Mouse (Mus musculus): ENCODE measurements around the gene Aldoart2. TPM values are rescaled to one million over a fixed set of nuclear protein-coding genes. Genes with fewer than 3 reads are reported as not detected.
A peak's percentile ranks its signal among the peaks of the same experiment; 100 is the strongest.

The Aldoart2 gene
- polyA plus RNA-seq, 1 experiment from 2014 or later: not detected

DNA sequence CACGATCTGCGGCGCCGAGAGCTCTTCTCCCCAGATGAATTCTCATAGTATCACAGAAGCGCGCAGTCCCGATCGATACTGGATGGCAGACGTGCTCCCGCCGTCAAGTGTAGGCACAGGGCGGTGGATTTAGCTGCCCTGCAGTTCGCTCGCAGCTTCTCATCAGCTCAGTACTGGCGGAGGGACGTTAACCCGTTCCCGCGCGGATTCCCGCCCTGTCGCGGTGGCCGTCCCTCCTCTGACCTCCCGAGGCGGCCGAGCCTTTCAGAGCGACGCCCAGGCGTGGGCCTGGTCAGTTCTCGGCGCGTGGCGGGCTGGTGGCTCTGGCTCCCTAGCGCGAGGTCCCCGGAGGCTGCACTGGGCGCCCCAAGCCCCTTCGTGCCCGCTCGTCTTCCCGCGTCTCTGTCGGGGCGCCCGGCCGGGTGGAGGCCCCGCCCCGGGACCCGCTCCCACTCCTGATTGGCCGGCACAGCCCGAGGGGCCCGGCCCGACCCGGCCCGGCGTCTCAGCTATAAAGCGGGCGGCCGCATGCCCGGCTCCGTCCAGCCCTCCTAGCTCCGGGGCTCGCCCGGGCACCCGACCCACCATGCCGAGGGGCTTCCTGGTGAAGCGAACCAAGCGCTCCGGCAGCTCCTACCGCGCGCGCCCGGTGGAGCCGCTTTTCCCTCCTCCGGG, 34.0 kb downstream of the Aldoart2 start, which contains the start of gene Insm2:
TSS of gene Insm2 (plus strand) at position 541 of the 675 bp plus-strand sequence.
- Histone ChIP-seq H3K36me3 (replicated peaks) (no peaks in the 10 kb centered on the region), H3K27me3 (replicated peaks; ENCODE audit: low read depth, poor library complexity, severe bottlenecking) (peaks cover 88% of the 10 kb centered on the region), H3K4me3 (peak within 1 kb of the TSS; percentile 62), H3K4me1 (peaks cover 25% of the 10 kb centered on the region), H3K27ac (replicated peaks) (no peak within 1 kb of the TSS), H3K9me3 (no peaks in the 10 kb centered on the region)
- DNase-seq (ENCODE audit: low spot score): peak; percentile 60
- under 1% methylated on average over 77 of the region's 77 CpGs for WGBS

DNA sequence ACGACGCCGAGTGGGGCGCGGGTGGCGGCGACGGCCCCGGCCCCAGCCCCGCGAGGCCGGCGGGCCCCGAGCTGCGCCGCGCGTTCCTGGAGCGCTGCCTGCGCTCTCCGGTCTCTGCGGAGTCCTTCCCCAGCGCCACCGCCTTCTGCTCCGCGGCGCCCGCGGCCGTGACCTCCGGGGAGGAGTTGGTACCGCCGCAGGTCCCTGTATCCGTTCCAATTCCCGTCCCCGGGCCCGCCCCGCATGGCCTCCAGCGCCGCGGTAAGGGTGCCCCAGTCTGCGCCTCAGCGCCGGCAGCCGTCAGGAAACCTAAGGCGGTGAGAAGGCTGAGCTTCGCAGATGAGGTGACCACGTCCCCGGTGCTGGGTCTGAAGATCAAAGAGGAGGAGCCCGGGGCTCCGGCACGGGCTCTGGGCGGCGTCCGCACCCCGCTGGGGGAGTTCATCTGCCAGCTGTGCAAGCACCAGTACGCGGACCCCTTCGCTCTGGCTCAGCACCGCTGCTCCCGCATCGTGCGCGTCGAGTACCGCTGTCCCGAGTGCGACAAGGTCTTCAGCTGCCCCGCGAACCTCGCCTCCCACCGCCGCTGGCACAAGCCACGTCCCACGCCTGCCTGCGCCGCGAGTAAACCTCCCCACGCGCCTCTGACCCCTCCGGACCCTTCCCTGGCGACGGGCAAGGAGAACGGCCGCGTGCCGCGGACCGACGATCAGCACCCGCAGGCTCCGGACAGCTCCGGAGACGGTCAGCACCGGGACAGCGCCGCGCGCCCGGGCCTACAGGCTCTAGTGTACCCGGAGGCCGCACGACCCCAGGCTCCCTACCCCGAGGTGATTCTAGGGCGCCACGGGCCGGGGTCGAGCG, 34.8 kb downstream of the Aldoart2 start:
- H3K4me3 ChIP-seq: peak overlapping the region; percentile 62
- peak; percentile 89 for DNase-seq (ENCODE audit: low spot score)
- peaks cover 84% of the 10 kb centered on the region for H3K27me3 ChIP-seq (replicated peaks; ENCODE audit: low read depth, poor library complexity, severe bottlenecking)
- H3K27ac ChIP-seq (replicated peaks): no peak overlapping the region
- no peaks in the 10 kb centered on the region for H3K9me3 ChIP-seq
- WGBS: under 1% methylated on average over 109 of the region's 109 CpGs
- no peaks in the 10 kb centered on the region for H3K36me3 ChIP-seq (replicated peaks)
- peaks cover 25% of the 10 kb centered on the region for H3K4me1 ChIP-seq

DNA sequence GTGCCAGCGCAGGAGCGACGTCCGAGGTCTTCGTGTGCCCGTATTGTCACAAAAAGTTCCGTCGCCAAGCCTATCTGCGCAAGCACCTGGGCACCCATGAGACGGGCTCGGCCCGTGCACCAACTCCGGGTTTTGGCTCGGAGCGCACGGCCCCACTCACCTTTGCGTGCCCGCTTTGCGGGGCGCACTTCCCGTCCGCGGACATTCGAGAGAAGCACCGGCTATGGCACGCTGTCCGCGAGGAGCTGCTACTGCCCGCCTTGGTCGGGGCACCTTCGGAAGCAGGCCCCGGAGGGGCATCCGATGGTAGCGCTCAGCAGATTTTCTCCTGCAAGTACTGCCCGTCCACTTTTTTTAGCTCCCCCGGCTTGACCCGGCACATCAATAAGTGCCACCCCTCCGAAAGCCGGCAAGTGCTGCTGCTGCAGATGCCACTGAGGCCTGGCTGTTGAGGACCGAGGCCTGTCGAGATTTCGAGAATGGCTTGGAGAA, 35.5 kb downstream of the Aldoart2 start:
- Histone ChIP-seq H3K27me3 (replicated peaks; ENCODE audit: low read depth, poor library complexity, severe bottlenecking) (peaks cover 78% of the 10 kb centered on the region), H3K27ac (replicated peaks) (no peak overlapping the region), H3K36me3 (replicated peaks) (no peaks in the 10 kb centered on the region), H3K9me3 (no peaks in the 10 kb centered on the region), H3K4me1 (peaks cover 29% of the 10 kb centered on the region), H3K4me3 (peak overlapping the region; percentile 62)
- DNase-seq (ENCODE audit: low spot score): no peak
- WGBS: 1% methylated on average over 42 of the region's 42 CpGs

DNA sequence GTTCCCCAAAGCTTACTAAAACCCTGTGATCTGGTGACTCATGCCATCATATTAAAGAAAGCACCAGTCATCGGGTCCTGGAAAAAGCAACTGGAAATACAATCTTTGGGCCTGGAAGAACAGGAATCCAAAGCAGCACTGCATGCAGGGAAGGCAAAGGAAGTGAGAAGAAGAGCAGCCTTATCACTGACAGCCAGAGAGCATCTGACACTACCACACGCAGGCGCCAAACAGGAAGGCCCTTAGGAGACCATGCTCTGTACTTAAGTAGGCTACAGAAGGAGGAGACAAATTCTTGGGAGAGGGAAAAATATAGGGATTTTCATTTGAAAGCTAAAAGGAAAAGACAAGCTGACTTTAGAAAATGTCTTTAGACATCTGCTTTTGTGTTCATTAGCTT, 39.4 kb downstream of the Aldoart2 start:
- H3K36me3 ChIP-seq (replicated peaks): no peaks in the 10 kb centered on the region
- 67% methylated on average over 3 of the region's 3 CpGs for WGBS

DNA sequence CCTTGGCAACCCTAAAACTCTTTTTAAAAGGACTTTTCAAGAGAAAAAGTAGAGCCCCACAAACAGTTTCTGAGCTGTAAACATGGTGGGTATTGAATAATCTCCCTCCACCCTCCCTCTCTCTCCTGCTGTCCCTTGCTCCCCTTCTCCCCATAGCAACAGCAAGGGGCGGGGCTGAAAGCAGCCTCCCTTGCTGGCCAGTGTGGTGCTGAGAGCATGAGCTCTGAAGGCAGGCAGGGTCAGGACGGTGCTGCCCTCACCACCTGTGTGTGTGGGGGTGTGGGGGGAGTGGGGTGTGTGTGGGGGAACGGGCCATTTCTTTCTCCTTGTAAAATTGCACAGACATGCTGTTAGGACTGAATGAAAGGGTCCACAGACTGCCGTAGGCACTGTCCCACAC, 42.9 kb downstream of the Aldoart2 start:
- H3K4me3 ChIP-seq: no peak overlapping the region
- no peak overlapping the region for H3K27ac ChIP-seq (replicated peaks)
- 29% methylated on average over 4 of the region's 4 CpGs for WGBS
- H3K27me3 ChIP-seq (replicated peaks; ENCODE audit: low read depth, poor library complexity, severe bottlenecking): peaks cover 5% of the 10 kb centered on the region; the same call in 1 of the 2 replicates
- peak; percentile 38 for DNase-seq (ENCODE audit: low spot score)
- H3K36me3 ChIP-seq (replicated peaks): no peaks in the 10 kb centered on the region
- no peaks in the 10 kb centered on the region for H3K9me3 ChIP-seq
- peaks cover 15% of the 10 kb centered on the region for H3K4me1 ChIP-seq

More for the DNA sequence above, 39.4 kb downstream of the Aldoart2 start:
- H3K4me3 ChIP-seq: no peak overlapping the region
- no peaks in the 10 kb centered on the region for H3K9me3 ChIP-seq
- no peak overlapping the region for H3K27ac ChIP-seq (replicated peaks)
- H3K4me1 ChIP-seq: peaks cover 28% of the 10 kb centered on the region
- peaks cover 40% of the 10 kb centered on the region for H3K27me3 ChIP-seq (replicated peaks; ENCODE audit: low read depth, poor library complexity, severe bottlenecking)
- no peak for DNase-seq (ENCODE audit: low spot score)

DNA sequence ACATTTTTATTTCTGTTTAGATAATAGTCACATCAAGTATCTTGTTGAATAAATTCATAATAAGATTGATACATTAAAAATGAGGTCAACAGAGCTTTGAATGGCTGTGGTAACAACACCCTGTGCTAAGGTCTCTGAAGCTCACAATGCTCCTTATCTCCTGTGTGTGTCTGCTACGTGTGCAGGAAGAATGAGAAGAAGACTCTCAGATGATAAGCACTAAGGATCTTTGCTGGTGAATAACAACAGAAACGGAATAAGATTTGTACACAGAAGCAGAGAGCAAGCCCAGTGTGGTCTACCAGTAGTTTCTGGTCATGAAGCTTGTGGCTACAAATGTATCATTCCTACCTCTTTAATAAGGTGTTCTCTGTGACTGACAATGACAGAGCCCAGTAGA, 45.8 kb downstream of the Aldoart2 start:
- no peak for DNase-seq (ENCODE audit: low spot score)
- Histone ChIP-seq H3K36me3 (replicated peaks) (no peaks in the 10 kb centered on the region), H3K4me3 (no peak overlapping the region), H3K27me3 (replicated peaks; ENCODE audit: low read depth, poor library complexity, severe bottlenecking) (no peaks in the 10 kb centered on the region), H3K4me1 (peaks cover 7% of the 10 kb centered on the region), H3K27ac (replicated peaks) (no peak overlapping the region), H3K9me3 (no peaks in the 10 kb centered on the region)
- WGBS: 67% methylated on average over 2 of the region's 2 CpGs

Other genes with a start within 250 kb of the Aldoart2 start
- 510 and 513 TPM in 2 replicates for gene Psma6, start 181.0 kb upstream of the Aldoart2 start, polyA plus RNA-seq (2016; fragmentation: Nextera tagmentation; extraction: Ambion mirVana)
- 44.6 and 55.2 TPM in 2 replicates for gene Nfkbia, start 72.6 kb upstream of the Aldoart2 start, polyA plus RNA-seq (2016; fragmentation: Nextera tagmentation; extraction: Ambion mirVana)
- 0.14 and 0.25 TPM in 2 replicates for gene Insm2, start 34.2 kb downstream of the Aldoart2 start, polyA plus RNA-seq (2016; fragmentation: Nextera tagmentation; extraction: Ambion mirVana)

Data from embryonic facial prominence, embryonic 10.5 days (tissue).